Mouse (Mus musculus): ENCODE results near the gene Ltv1. TPM values are rescaled to one million over a fixed set of nuclear protein-coding genes. Genes with fewer than 3 reads are reported as not detected.

Gene Ltv1
- polyA plus RNA-seq, 1 experiment from 2014 or later, result 63.2 TPM

- H3K4me3 ChIP-seq (ENCODE audit: low read length), result no peak overlapping the region
- H3K4me2 ChIP-seq (replicated peaks; ENCODE audit: low read depth, low read length), result no peak overlapping the region
- ATAC-seq (ENCODE audit: low FRiP score, low TSS enrichment), result no peak
- no peaks in the 10 kb centered on the region for H3K9me3 ChIP-seq (ENCODE audit: low read length)
- H3K27me3 ChIP-seq (ENCODE audit: insufficient read depth, low read length), result no peaks in the 10 kb centered on the region
- WGBS, result 86% methylated on average over 7 of the region's 7 CpGs
- no peak overlapping the region for H3K9ac ChIP-seq (replicated peaks; ENCODE audit: low read length)
- no peak overlapping the region for H3K27ac ChIP-seq (ENCODE audit: low read length)
- no peaks in the 10 kb centered on the region for H3K4me1 ChIP-seq (ENCODE audit: insufficient read depth, low read length)
- peaks cover 25% of the 10 kb centered on the region for H3K36me3 ChIP-seq (ENCODE audit: insufficient read depth, low read length)
These were observed 32.6 kb upstream of the Ltv1 start for GRCm38 (mm10) chr10:13225377-13226063.

- Histone ChIP-seq H3K4me3 (ENCODE audit: low read length) (no peak overlapping the region), H3K27ac (ENCODE audit: low read length) (no peak overlapping the region), H3K27me3 (ENCODE audit: insufficient read depth, low read length) (no peaks in the 10 kb centered on the region), H3K9ac (replicated peaks; ENCODE audit: low read length) (no peak overlapping the region), H3K4me2 (replicated peaks; ENCODE audit: low read depth, low read length) (no peak overlapping the region), H3K9me3 (ENCODE audit: low read length) (no peaks in the 10 kb centered on the region), H3K36me3 (ENCODE audit: insufficient read depth, low read length) (peaks cover 17% of the 10 kb centered on the region), H3K4me1 (ENCODE audit: insufficient read depth, low read length) (no peaks in the 10 kb centered on the region)
- WGBS, result 85% methylated on average over 3 of the region's 3 CpGs
- ATAC-seq (ENCODE audit: low FRiP score, low TSS enrichment), result no peak
These were observed 29.2 kb upstream of the Ltv1 start for GRCm38 (mm10) chr10:13222135-13222534.

- no peak overlapping the region for H3K4me2 ChIP-seq (replicated peaks; ENCODE audit: low read depth, low read length)
- H3K27me3 ChIP-seq (ENCODE audit: insufficient read depth, low read length), result no peaks in the 10 kb centered on the region
- 58% methylated on average over 1 of the region's 1 CpGs for WGBS
- no peaks in the 10 kb centered on the region for H3K9me3 ChIP-seq (ENCODE audit: low read length)
- ATAC-seq (ENCODE audit: low FRiP score, low TSS enrichment), result peak; percentile 81
- no peak overlapping the region for H3K4me3 ChIP-seq (ENCODE audit: low read length)
- H3K36me3 ChIP-seq (ENCODE audit: insufficient read depth, low read length), result peaks cover 17% of the 10 kb centered on the region
- no peak overlapping the region for H3K27ac ChIP-seq (ENCODE audit: low read length)
- H3K9ac ChIP-seq (replicated peaks; ENCODE audit: low read length), result no peak overlapping the region
- H3K4me1 ChIP-seq (ENCODE audit: insufficient read depth, low read length), result no peaks in the 10 kb centered on the region
These were observed 27.1 kb upstream of the Ltv1 start for GRCm38 (mm10) chr10:13220061-13220460.

GRCm38 (mm10) chr10:13213956-13214355, 21.0 kb upstream of the Ltv1 start:
- Histone ChIP-seq H3K9ac (replicated peaks; ENCODE audit: low read length) (no peak overlapping the region), H3K4me2 (replicated peaks; ENCODE audit: low read depth, low read length) (no peak overlapping the region), H3K9me3 (ENCODE audit: low read length) (no peaks in the 10 kb centered on the region), H3K4me1 (ENCODE audit: insufficient read depth, low read length) (peaks cover 14% of the 10 kb centered on the region), H3K4me3 (ENCODE audit: low read length) (no peak overlapping the region), H3K36me3 (ENCODE audit: insufficient read depth, low read length) (0 out of 2 replicates have a peak, but pooled peaks cover 6% of the 10 kb centered on the region), H3K27me3 (ENCODE audit: insufficient read depth, low read length) (no peaks in the 10 kb centered on the region), H3K27ac (ENCODE audit: low read length) (no peak overlapping the region)
- WGBS, result 68% methylated on average over 12 of the region's 12 CpGs
- no peak for ATAC-seq (ENCODE audit: low FRiP score, low TSS enrichment)

GRCm38 (mm10) chr10:13212829-13213228, 19.9 kb upstream of the Ltv1 start:
- H3K4me2 ChIP-seq (replicated peaks; ENCODE audit: low read depth, low read length), result no peak overlapping the region
- H3K27ac ChIP-seq (ENCODE audit: low read length), result no peak overlapping the region
- 0 out of 2 replicates have a peak, but pooled peaks cover 6% of the 10 kb centered on the region for H3K36me3 ChIP-seq (ENCODE audit: insufficient read depth, low read length)
- H3K9me3 ChIP-seq (ENCODE audit: low read length), result no peaks in the 10 kb centered on the region
- no peak for ATAC-seq (ENCODE audit: low FRiP score, low TSS enrichment)
- H3K27me3 ChIP-seq (ENCODE audit: insufficient read depth, low read length), result no peaks in the 10 kb centered on the region
- no peak overlapping the region for H3K4me3 ChIP-seq (ENCODE audit: low read length)
- H3K9ac ChIP-seq (replicated peaks; ENCODE audit: low read length), result no peak overlapping the region
- peaks cover 14% of the 10 kb centered on the region for H3K4me1 ChIP-seq (ENCODE audit: insufficient read depth, low read length)
- WGBS, result 59% methylated on average over 6 of the region's 6 CpGs

- Histone ChIP-seq H3K27ac (ENCODE audit: low read length) (no peak overlapping the region), H3K4me1 (ENCODE audit: insufficient read depth, low read length) (peaks cover 14% of the 10 kb centered on the region), H3K27me3 (ENCODE audit: insufficient read depth, low read length) (no peaks in the 10 kb centered on the region), H3K36me3 (ENCODE audit: insufficient read depth, low read length) (0 out of 2 replicates have a peak, but pooled peaks cover 6% of the 10 kb centered on the region), H3K4me2 (replicated peaks; ENCODE audit: low read depth, low read length) (no peak overlapping the region), H3K9me3 (ENCODE audit: low read length) (no peaks in the 10 kb centered on the region), H3K4me3 (ENCODE audit: low read length) (no peak overlapping the region), H3K9ac (replicated peaks; ENCODE audit: low read length) (no peak overlapping the region)
- WGBS, result 83% methylated on average over 9 of the region's 9 CpGs
- no peak for ATAC-seq (ENCODE audit: low FRiP score, low TSS enrichment)
These were observed 19.4 kb upstream of the Ltv1 start for GRCm38 (mm10) chr10:13212326-13212725.

- Histone ChIP-seq H3K4me1 (ENCODE audit: insufficient read depth, low read length) (peaks cover 14% of the 10 kb centered on the region), H3K9me3 (ENCODE audit: low read length) (no peaks in the 10 kb centered on the region), H3K36me3 (ENCODE audit: insufficient read depth, low read length) (0 out of 2 replicates have a peak, but pooled peaks cover 6% of the 10 kb centered on the region), H3K27me3 (ENCODE audit: insufficient read depth, low read length) (no peaks in the 10 kb centered on the region), H3K27ac (ENCODE audit: low read length) (peak overlapping the region; percentile 76; the same call in 1 of the 2 replicates), H3K4me2 (replicated peaks; ENCODE audit: low read depth, low read length) (no peak overlapping the region), H3K4me3 (ENCODE audit: low read length) (no peak overlapping the region), H3K9ac (replicated peaks; ENCODE audit: low read length) (no peak overlapping the region)
- 51% methylated on average over 8 of the region's 8 CpGs for WGBS
- ATAC-seq (ENCODE audit: low FRiP score, low TSS enrichment), result no peak
These were observed 17.1 kb upstream of the Ltv1 start for GRCm38 (mm10) chr10:13209930-13210637.

- peaks cover 14% of the 10 kb centered on the region for H3K4me1 ChIP-seq (ENCODE audit: insufficient read depth, low read length)
- H3K9ac ChIP-seq (replicated peaks; ENCODE audit: low read length), result no peak overlapping the region
- ATAC-seq (ENCODE audit: low FRiP score, low TSS enrichment), result no peak
- H3K4me2 ChIP-seq (replicated peaks; ENCODE audit: low read depth, low read length), result no peak overlapping the region
- H3K4me3 ChIP-seq (ENCODE audit: low read length), result no peak overlapping the region
- 80% methylated on average over 3 of the region's 3 CpGs for WGBS
- H3K9me3 ChIP-seq (ENCODE audit: low read length), result no peaks in the 10 kb centered on the region
- 0 out of 2 replicates have a peak, but pooled peaks cover 6% of the 10 kb centered on the region for H3K36me3 ChIP-seq (ENCODE audit: insufficient read depth, low read length)
- no peaks in the 10 kb centered on the region for H3K27me3 ChIP-seq (ENCODE audit: insufficient read depth, low read length)
- peak overlapping the region; percentile 46; the same call in 1 of the 2 replicates for H3K27ac ChIP-seq (ENCODE audit: low read length)
These were observed 16.5 kb upstream of the Ltv1 start for GRCm38 (mm10) chr10:13209506-13209905.

GRCm38 (mm10) chr10:13209061-13209460, 16.1 kb upstream of the Ltv1 start:
- Histone ChIP-seq H3K27ac (ENCODE audit: low read length) (peak overlapping the region; percentile 46; the same call in 1 of the 2 replicates), H3K9ac (replicated peaks; ENCODE audit: low read length) (no peak overlapping the region), H3K4me1 (ENCODE audit: insufficient read depth, low read length) (peaks cover 14% of the 10 kb centered on the region), H3K4me2 (replicated peaks; ENCODE audit: low read depth, low read length) (no peak overlapping the region), H3K4me3 (ENCODE audit: low read length) (no peak overlapping the region), H3K9me3 (ENCODE audit: low read length) (no peaks in the 10 kb centered on the region), H3K36me3 (ENCODE audit: insufficient read depth, low read length) (0 out of 2 replicates have a peak, but pooled peaks cover 4% of the 10 kb centered on the region), H3K27me3 (ENCODE audit: insufficient read depth, low read length) (no peaks in the 10 kb centered on the region)
- 90% methylated on average over 4 of the region's 4 CpGs for WGBS
- no peak for ATAC-seq (ENCODE audit: low FRiP score, low TSS enrichment)

Data from kidney, embryonic 16.5 days (tissue).